Mouse (Mus musculus) induced T-regulatory cell, adult 2 months (primary cell): Measurements from ENCODE around the gene Mfsd1.

Source experiments
- DNase-seq: peaks from one replicate; pipeline ENCODE4 v3.0.0-alpha.2; 2012; ENCODE audit warnings: low read depth

The Mfsd1 gene

GRCm38 (mm10) chr3:67624629-67625028 is 42.1 kb downstream of the Mfsd1 start:
- DNase-seq, result no peak

- DNase-seq, result no peak
These were observed 60.6 kb downstream of the Mfsd1 start for GRCm38 (mm10) chr3:67643135-67643534.

- no peak for DNase-seq
These were observed 63.3 kb downstream of the Mfsd1 start for GRCm38 (mm10) chr3:67645640-67646466.
